Mouse (Mus musculus) thymus, adult 2 months (tissue): ENCODE measurements around the gene Maml3.

Experiments
- CTCF ChIP-seq: fragments of 200-500 bp; IDR thresholded peaks from 2 replicates; pipeline ENCODE4 v1.5.1; 2012; ENCODE audit warnings: mild to moderate bottlenecking, control low read depth, low read length, moderate library complexity, borderline replicate concordance; ENCODE audit not compliant: control insufficient read depth, poor library complexity, insufficient read depth; ENCODE audit errors: extremely low read depth
- POLR2A ChIP-seq: fragments of 200-500 bp; IDR thresholded peaks from 2 replicates; pipeline ENCODE4 v1.6.1; 2012; ENCODE audit warnings: mild to moderate bottlenecking, low read length, control low read depth, moderate library complexity; ENCODE audit not compliant: control insufficient read depth, poor library complexity, insufficient read depth; ENCODE audit errors: extremely low read depth

DNA sequence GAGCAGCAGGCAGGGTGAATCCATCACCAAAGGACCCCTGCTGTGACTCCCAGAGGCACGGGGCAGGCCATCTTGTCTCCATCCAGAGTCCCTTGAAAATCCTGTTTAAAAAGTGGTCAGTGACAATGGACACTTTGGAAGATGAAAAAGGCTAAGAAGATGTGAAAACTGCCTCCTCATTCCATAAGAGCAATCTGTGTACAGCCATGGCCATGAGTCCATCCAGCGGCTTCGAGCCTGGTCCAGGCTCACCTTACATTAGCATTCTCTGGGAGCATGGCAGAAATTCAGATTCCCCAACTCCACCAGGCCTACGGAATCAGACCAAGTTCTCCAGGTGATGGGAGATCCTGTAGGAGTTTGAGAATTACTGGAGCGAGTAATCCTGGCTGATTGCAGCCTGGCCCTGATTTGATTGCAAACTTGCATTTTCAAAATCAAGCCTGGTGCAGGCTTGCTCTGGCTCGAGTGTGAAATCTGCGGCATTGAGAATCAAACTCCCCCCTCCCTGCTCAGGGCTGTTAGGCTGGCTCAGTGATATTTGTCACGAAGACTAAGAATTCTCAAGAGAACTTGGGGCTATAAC is 402.1 kb downstream of the Maml3 start:
- TF ChIP-seq CTCF (no peak), POLR2A (no peak)
